Mouse (Mus musculus) erythroblast, embryonic 14.5 days (primary cell): ENCODE results near the gene Zc3h18. TPM values are rescaled to one million over a fixed set of nuclear protein-coding genes. Genes with fewer than 3 reads are reported as not detected.
A peak's percentile ranks its signal among the peaks of the same experiment; 100 is the strongest.

Source experiments
- H3K27me3 ChIP-seq: 2 replicates; pipeline ENCODE4 v1.6.1; 2012; ENCODE audit warnings: inconsistent platforms; ENCODE audit not compliant: control insufficient read depth
- H3K36me3 ChIP-seq: 2 replicates; pipeline ENCODE4 v1.6.1; 2012; ENCODE audit warnings: mild to moderate bottlenecking, inconsistent platforms; ENCODE audit not compliant: control insufficient read depth
- H3K4me1 ChIP-seq: 2 replicates; pipeline ENCODE4 v1.6.1; 2012; ENCODE audit warnings: inconsistent platforms; ENCODE audit not compliant: control insufficient read depth
- H3K4me3 ChIP-seq: replicated peaks from 2 replicates; pipeline ENCODE3; 2012; ENCODE audit warnings: moderate library complexity, mild to moderate bottlenecking, inconsistent platforms
- H3K9me3 ChIP-seq: 2 replicates; pipeline ENCODE4 v1.6.1; 2012; ENCODE audit warnings: low read length, inconsistent platforms, mixed read lengths; ENCODE audit not compliant: control insufficient read depth
- GATA1 ChIP-seq: IDR thresholded peaks from 2 replicates; pipeline ENCODE4 v1.6.1; 2012; ENCODE audit warnings: low read length, inconsistent platforms, mixed read lengths
- TAL1 ChIP-seq: IDR thresholded peaks from 3 replicates; pipeline ENCODE4 v1.6.1; 2012; ENCODE audit warnings: low read length, inconsistent platforms, mixed read lengths
- polyA plus RNA-seq: library from polyadenylated mRNA; stranded (reverse); fragments of >175 nt; gene quantifications from 2 replicates; pipeline ENCODE4 v1.2.3, GENCODE M21; 2012

Gene Zc3h18
- polyA plus RNA-seq, 1 experiment: 10.0 TPM

DNA sequence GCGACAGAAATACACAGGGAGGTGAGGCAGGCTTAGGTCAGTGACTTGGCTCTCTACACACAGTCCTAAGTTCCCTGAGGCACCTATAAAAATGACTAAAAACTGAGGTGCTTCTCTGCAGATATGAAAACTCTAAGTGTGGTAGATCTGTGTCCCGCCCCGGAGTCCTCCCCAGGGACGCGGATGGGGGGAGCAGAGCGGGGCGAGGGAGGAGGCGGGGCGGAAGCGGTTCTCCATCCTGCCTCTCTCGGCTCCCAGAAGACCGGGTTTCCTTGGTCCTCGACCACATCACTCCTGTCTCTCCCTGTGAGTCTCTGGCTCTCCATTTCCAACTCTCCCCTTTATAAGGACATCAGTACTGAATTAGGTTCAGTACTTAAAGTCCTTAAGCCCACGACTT lies 32.7 kb upstream of the Zc3h18 start:
- Histone ChIP-seq H3K27me3 (peaks cover 21% of the 10 kb centered on the region), H3K9me3 (peaks cover 13% of the 10 kb centered on the region), H3K36me3 (peaks cover 21% of the 10 kb centered on the region), H3K4me1 (peaks cover 92% of the 10 kb centered on the region), H3K4me3 (peak overlapping the region; percentile 55)
- TF ChIP-seq TAL1: no peak
- no peak for TF ChIP-seq GATA1

- Histone ChIP-seq H3K4me3 (peak overlapping the region; percentile 42), H3K36me3 (peaks cover 16% of the 10 kb centered on the region), H3K9me3 (peaks cover 13% of the 10 kb centered on the region), H3K4me1 (peaks cover 93% of the 10 kb centered on the region), H3K27me3 (peaks cover 21% of the 10 kb centered on the region)
- TF ChIP-seq TAL1 (no peak), GATA1 (no peak)
Observed at GRCm38 (mm10) chr8:122344219-122344618, 32.2 kb upstream of the Zc3h18 start.

GRCm38 (mm10) chr8:122345181-122346095 lies 31.0 kb upstream of the Zc3h18 start:
- H3K36me3 ChIP-seq: peaks cover 4% of the 10 kb centered on the region
- H3K27me3 ChIP-seq: peaks cover 21% of the 10 kb centered on the region
- TF ChIP-seq TAL1 (no peak), GATA1 (no peak)
- H3K4me3 ChIP-seq: no peak overlapping the region
- H3K4me1 ChIP-seq: peaks cover 93% of the 10 kb centered on the region
- peaks cover 12% of the 10 kb centered on the region for H3K9me3 ChIP-seq

DNA sequence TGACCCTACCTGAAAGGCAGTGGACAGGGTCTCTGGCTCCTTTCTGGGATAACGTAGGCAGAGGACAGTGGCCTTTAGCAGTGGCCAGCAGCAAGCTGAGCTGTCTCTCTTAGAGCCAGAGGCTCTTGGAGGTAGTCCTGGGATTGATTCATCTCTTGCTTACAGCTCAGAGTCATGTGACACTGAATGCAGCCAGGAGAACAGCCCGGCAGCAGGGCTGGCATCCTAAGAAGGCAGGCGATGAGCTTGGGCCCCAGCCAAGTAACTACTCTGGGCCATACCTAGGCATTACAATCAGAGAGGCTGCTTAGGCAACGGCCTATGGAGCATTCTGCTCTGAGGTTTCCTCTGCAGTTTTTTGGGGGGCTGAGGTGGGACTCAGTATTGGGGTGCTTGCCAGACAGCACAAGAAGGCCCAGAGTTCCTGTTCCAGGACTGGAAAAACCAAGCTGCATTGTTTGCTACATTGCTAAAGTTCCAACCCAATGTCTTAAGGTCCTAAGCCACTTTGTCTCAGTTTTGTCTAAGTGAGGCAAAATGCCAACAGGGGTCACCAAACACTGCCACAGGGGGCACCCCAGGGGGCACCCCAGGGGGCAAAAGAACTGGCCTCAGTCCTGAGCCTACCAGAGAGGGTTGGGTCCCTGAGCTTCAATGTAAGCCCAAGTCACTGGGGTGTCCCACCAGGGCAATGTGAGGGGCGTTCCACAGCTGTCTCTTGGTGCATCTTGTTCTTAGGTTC lies 28.4 kb upstream of the Zc3h18 start:
- Histone ChIP-seq H3K4me3 (no peak overlapping the region), H3K27me3 (peaks cover 16% of the 10 kb centered on the region), H3K36me3 (no peaks in the 10 kb centered on the region), H3K4me1 (peaks cover 83% of the 10 kb centered on the region), H3K9me3 (no peaks in the 10 kb centered on the region)
- TF ChIP-seq TAL1 (no peak), GATA1 (no peak)

DNA sequence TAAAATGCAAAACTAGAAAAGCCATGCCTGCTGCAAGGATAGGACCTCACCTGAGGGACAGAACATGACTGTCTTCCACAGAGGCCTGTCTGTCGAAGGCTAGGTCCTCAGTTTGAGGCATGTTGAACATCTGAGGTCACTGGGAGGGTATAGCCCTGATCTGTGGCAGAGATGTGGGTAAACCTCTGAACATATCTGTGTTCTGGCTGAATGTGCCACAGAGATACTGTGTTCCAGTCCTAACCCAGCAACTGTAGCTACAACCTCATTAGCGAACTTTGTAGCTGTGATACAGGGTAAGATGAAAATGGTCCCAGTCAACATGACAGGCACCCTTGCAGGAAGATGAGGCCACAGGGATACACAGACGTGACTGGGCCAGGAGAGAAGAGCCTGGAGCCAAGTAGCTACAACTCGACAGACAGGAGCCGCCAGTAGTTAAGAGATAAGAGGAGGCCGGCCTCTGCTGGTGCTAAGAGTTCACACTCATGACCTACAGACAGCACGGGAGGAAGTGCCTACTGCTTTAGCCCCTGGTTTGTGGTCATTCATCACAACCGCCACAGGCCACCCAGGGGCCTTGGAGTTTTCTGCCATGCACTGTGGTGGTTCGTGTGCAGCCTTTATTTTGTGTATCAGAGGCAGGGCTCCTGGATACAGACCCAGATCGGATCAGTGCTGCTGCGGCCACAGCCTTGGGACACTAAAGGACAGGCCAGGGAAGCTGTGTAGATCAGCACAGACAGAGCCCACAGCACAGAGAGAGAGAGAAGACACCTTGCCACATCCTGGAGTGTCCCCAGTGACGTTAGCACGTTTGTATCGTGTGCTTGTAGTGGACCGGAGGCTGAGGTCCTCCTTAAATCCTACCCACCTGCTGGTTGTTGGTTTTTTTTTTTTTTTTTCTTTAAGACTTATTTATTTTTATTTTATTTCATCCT lies 26.8 kb upstream of the Zc3h18 start:
- H3K9me3 ChIP-seq: no peaks in the 10 kb centered on the region
- H3K36me3 ChIP-seq: no peaks in the 10 kb centered on the region
- peak overlapping the region; percentile 27 for H3K4me3 ChIP-seq
- TF ChIP-seq GATA1 (peak; percentile 3; the same call in 1 of the 2 replicates), TAL1 (no peak)
- peaks cover 12% of the 10 kb centered on the region for H3K27me3 ChIP-seq
- peaks cover 67% of the 10 kb centered on the region for H3K4me1 ChIP-seq

DNA sequence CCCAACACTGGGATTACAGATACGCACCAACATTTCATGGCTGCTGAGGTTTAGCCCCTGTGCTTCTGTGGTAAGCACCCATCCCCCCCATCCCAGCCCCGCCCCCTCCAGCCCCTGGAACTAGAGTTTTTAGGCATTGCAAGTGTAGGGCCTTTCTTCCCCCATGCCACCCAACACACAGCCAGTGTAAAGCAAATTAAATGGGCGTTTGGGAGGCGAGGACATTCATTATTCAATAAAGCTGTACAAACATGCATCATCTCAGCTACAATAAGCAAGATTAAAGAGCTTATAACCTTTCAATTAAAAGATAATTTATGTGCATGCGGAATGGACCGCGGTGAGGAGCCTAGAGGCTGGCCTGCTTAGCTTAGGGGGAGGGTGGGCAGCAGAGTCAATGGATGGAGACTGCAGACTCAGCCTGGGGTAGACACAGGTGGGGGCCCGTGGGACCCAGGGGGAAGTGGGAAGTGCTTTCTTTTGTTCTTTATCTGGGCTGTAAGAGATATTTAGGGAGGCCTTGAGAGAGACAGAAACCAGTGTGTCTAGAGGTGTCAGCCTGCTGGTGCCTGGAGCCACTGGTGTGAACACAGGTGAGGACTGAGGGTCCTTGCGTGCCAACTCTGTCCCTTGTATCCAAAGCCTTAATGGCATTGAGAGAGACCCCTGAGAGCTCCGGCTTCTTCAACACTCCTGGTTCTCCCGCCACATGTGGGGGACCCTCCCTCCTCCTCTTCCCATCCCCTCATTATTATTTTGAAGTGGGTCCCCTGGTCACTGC lies 25.9 kb upstream of the Zc3h18 start:
- H3K4me1 ChIP-seq: peaks cover 62% of the 10 kb centered on the region
- H3K36me3 ChIP-seq: no peaks in the 10 kb centered on the region
- no peaks in the 10 kb centered on the region for H3K9me3 ChIP-seq
- H3K27me3 ChIP-seq: peaks cover 18% of the 10 kb centered on the region
- no peak overlapping the region for H3K4me3 ChIP-seq
- TF ChIP-seq TAL1: no peak
- TF ChIP-seq GATA1: no peak

GRCm38 (mm10) chr8:122354157-122354556 lies 22.3 kb upstream of the Zc3h18 start:
- Histone ChIP-seq H3K4me3 (no peak overlapping the region), H3K36me3 (no peaks in the 10 kb centered on the region), H3K27me3 (peaks cover 48% of the 10 kb centered on the region), H3K9me3 (no peaks in the 10 kb centered on the region), H3K4me1 (peaks cover 32% of the 10 kb centered on the region)
- no peak for TF ChIP-seq TAL1
- no peak for TF ChIP-seq GATA1
